Mouse (Mus musculus) C2C12 (cell line): ENCODE measurements around the gene Trip4.

Experiments
- CEBPB ChIP-seq: IDR thresholded peaks from one replicate; pipeline ENCODE4 v1.6.1; 2011; ENCODE audit warnings: low read depth, mild to moderate bottlenecking, control low read depth, moderate library complexity
- CTCF ChIP-seq: IDR thresholded peaks from one replicate; pipeline ENCODE4 v1.5.1; 2011; ENCODE audit not compliant: control insufficient read depth, insufficient read depth, insufficient read length
- MAX ChIP-seq: IDR thresholded peaks from one replicate; pipeline ENCODE4 v1.6.1; 2011; ENCODE audit warnings: mild to moderate bottlenecking, control low read depth
- MYOD1 ChIP-seq: IDR thresholded peaks from one replicate; pipeline ENCODE4 v1.6.1; 2011; ENCODE audit warnings: low read depth; ENCODE audit not compliant: control insufficient read depth, insufficient read length
- USF1 ChIP-seq: IDR thresholded peaks from one replicate; pipeline ENCODE4 v1.6.1; 2011; ENCODE audit warnings: low read depth, mild to moderate bottlenecking, control low read depth, moderate library complexity

DNA sequence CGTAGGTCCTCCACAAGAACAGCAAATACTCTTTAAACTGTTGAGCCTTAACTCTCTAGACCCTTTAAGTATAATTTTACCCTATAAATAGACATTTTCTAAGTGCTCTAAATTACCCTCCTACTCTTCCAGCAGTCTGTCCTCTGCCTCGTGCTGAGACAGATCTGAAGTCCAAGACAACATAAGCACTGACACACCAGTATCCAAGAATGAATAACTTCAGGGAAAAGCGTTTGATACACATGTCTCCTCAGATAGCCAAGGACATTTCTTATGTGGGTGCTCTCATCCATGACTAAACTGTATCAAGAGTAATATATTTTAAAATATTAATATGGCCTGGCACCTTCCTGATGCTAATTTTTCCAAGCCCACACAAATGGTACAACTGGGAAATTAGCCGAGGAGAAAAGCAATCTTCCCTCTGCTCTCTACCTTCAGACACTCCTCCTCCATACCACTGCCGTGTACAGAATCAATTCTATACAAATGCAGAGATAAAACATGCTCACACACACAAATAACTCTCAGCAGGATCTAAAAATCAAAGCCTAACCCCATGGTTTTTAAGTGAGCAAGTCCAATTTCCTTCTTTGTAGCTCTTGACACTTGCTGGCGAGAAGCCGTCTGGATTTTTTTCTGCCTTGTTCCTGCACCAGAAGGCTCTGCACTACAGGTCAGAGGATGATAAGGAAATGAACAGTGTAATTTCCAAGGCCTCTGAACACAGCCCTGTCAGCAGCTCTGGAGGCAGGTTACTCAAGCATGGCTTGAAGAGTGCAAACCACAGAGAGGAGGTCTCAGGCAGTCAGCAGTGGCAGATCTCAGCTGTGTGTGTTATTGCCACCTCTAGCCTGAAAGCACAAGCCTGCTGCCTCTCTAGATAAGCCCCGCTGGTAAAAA lies 121.5 kb downstream of the Trip4 start:
- TF ChIP-seq CTCF (no peak), MAX (no peak), CEBPB (no peak), USF1 (no peak), MYOD1 (no peak)
